Mouse (Mus musculus): ENCODE results near the gene Tmem160. TPM values are rescaled to one million over a fixed set of nuclear protein-coding genes. Genes with fewer than 3 reads are reported as not detected.
A peak's percentile ranks its signal among the peaks of the same experiment; 100 is the strongest.

Tmem160 gene
- polyA plus RNA-seq, 1 experiment = 131 TPM

- Histone ChIP-seq H3K4me2 (ENCODE audit: low read depth) (no peak overlapping the region), H3K36me3 (ENCODE audit: control insufficient read depth, insufficient read depth) (no peaks in the 10 kb centered on the region), H3K4me3 (no peak overlapping the region), H3K27me3 (ENCODE audit: control insufficient read depth, insufficient read depth, insufficient read length) (no peaks in the 10 kb centered on the region), H3ac (ENCODE audit: control insufficient read depth, insufficient read length) (no peak overlapping the region), H3K79me2 (ENCODE audit: control insufficient read depth, insufficient read depth) (peaks cover 34% of the 10 kb centered on the region)
- TF ChIP-seq POLR2A (IDR thresholded peaks at IDR 0.05; ENCODE audit: insufficient read length, low read depth) (no peak), MYOD1 (IDR thresholded peaks at IDR 0.05; ENCODE audit: control insufficient read depth in 1 of 3, insufficient read length in 2 of 3, low read depth in 2 of 3) (peak in 1 of 3 experiments; percentile 65), USF1 (IDR thresholded peaks at IDR 0.05; ENCODE audit: low read depth) (no peak), POLR2AphosphoS2 (IDR thresholded peaks at IDR 0.05; ENCODE audit: insufficient read length, low read depth) (no peak), MYOG (IDR thresholded peaks at IDR 0.05; ENCODE audit: control insufficient read depth in 1 of 3, insufficient read depth in 1 of 3, insufficient read length in 2 of 3, low read depth in 2 of 3) (peak in 1 of 3 experiments; percentile 36)
Observed at GRCm38 (mm10) chr7:16412930-16413329, 39.6 kb upstream of the Tmem160 start.

DNA sequence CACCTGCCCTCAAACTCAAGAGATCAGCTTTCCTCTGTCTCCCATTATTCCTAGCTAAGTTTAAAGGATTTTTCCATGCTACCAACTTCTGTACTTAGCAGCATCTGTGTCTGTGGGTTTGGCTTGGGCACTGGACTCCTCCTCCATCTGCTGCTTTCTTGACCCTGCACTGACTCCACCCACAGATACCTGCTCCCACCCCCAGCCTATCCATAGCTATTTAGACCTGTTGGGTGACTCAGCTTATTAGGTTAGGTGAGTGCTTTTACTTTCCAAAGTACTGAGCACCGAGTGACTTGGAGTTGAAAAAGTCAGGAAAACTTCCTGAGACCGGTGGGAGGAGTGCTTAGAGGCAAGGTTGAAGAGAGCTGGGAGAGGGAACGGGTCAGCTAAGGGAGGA, 37.2 kb upstream of the Tmem160 start:
- Histone ChIP-seq H3K4me3 (no peak overlapping the region), H3K36me3 (ENCODE audit: control insufficient read depth, insufficient read depth) (peaks cover 12% of the 10 kb centered on the region), H3ac (ENCODE audit: control insufficient read depth, insufficient read length) (no peak overlapping the region), H3K79me2 (ENCODE audit: control insufficient read depth, insufficient read depth) (peaks cover 23% of the 10 kb centered on the region), H3K4me2 (ENCODE audit: low read depth) (no peak overlapping the region), H3K27me3 (ENCODE audit: control insufficient read depth, insufficient read depth, insufficient read length) (no peaks in the 10 kb centered on the region)
- TF ChIP-seq USF1 (IDR thresholded peaks at IDR 0.05; ENCODE audit: low read depth) (no peak), REST (IDR thresholded peaks at IDR 0.05; ENCODE audit: insufficient read depth, insufficient read length) (no peak), MAX (IDR thresholded peaks at IDR 0.05; ENCODE audit: low read depth) (no peak), TCF12 (IDR thresholded peaks at IDR 0.05; ENCODE audit: insufficient read depth, poor library complexity, severe bottlenecking) (no peak), TCF3 (IDR thresholded peaks at IDR 0.05; ENCODE audit: insufficient read length, low read depth) (no peak), MYOG (IDR thresholded peaks at IDR 0.05; ENCODE audit: control insufficient read depth in 1 of 3, insufficient read depth in 1 of 3, insufficient read length in 2 of 3, low read depth in 2 of 3) (no peak), SRF (IDR thresholded peaks at IDR 0.05; ENCODE audit: control insufficient read depth, insufficient read length, low read depth) (no peak), POLR2A (IDR thresholded peaks at IDR 0.05; ENCODE audit: insufficient read length, low read depth) (no peak), CEBPB (IDR thresholded peaks at IDR 0.05; ENCODE audit: insufficient read depth, poor library complexity, severe bottlenecking) (no peak), MYOD1 (IDR thresholded peaks at IDR 0.05; ENCODE audit: control insufficient read depth in 1 of 3, insufficient read length in 2 of 3, low read depth in 2 of 3) (no peak)

DNA sequence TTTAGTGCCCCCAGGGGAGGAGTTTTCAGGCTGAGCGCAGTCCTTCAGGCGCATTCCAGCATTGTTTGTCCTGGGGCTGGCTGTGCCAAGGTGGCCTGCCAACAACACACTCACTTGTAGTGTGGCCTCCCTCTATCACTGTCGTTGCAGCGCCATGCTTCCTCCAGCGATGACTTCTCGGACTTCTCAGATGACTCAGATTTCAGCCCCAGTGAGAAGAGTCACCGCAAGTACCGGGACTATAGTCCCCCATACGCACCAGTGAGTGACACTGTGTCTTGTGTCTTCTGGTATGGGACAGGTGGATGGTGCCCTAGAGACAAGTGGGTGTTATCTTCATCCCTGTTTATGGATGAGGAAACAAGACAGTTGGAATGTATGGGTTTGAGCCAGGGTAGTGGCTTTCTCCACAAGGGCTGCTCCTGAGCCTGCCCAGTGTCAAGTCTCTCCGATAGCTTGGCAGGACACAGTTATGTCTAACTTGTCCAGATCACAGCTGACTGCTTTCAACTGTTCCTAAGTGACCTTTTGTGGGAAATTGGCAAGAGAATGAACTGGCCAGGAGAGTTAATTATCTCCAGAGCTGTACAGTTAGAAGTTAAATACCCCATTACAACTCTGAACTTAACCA, 35.3 kb upstream of the Tmem160 start:
- no peak overlapping the region for H3K4me2 ChIP-seq (ENCODE audit: low read depth)
- no peak overlapping the region for H3ac ChIP-seq (ENCODE audit: control insufficient read depth, insufficient read length)
- H3K36me3 ChIP-seq (ENCODE audit: control insufficient read depth, insufficient read depth) = peaks cover 12% of the 10 kb centered on the region
- peaks cover 18% of the 10 kb centered on the region for H3K79me2 ChIP-seq (ENCODE audit: control insufficient read depth, insufficient read depth)
- no peaks in the 10 kb centered on the region for H3K27me3 ChIP-seq (ENCODE audit: control insufficient read depth, insufficient read depth, insufficient read length)
- H3K4me3 ChIP-seq = no peak overlapping the region
- no peak for TF ChIP-seq E2F4 (IDR thresholded peaks at IDR 0.05; ENCODE audit: insufficient read depth)
- no peak for TF ChIP-seq POLR2AphosphoS2 (IDR thresholded peaks at IDR 0.05; ENCODE audit: insufficient read length, low read depth)
- no peak for TF ChIP-seq CEBPB (IDR thresholded peaks at IDR 0.05; ENCODE audit: insufficient read depth, poor library complexity, severe bottlenecking)
- peak in 1 of 3 experiments; percentile 12 for TF ChIP-seq MYOG (IDR thresholded peaks at IDR 0.05; ENCODE audit: control insufficient read depth in 1 of 3, insufficient read depth in 1 of 3, insufficient read length in 2 of 3, low read depth in 2 of 3)
- no peak for TF ChIP-seq TCF12 (IDR thresholded peaks at IDR 0.05; ENCODE audit: insufficient read depth, poor library complexity, severe bottlenecking)
- no peak for TF ChIP-seq POLR2A (IDR thresholded peaks at IDR 0.05; ENCODE audit: insufficient read length, low read depth)
- no peak for TF ChIP-seq MAX (IDR thresholded peaks at IDR 0.05; ENCODE audit: low read depth)
- no peak for TF ChIP-seq TCF3 (IDR thresholded peaks at IDR 0.05; ENCODE audit: insufficient read length, low read depth)
- no peak for TF ChIP-seq SRF (IDR thresholded peaks at IDR 0.05; ENCODE audit: control insufficient read depth, insufficient read length, low read depth)
- TF ChIP-seq USF1 (IDR thresholded peaks at IDR 0.05; ENCODE audit: low read depth) = no peak
- peak in 1 of 3 experiments; percentile 36 for TF ChIP-seq MYOD1 (IDR thresholded peaks at IDR 0.05; ENCODE audit: control insufficient read depth in 1 of 3, insufficient read length in 2 of 3, low read depth in 2 of 3)

DNA sequence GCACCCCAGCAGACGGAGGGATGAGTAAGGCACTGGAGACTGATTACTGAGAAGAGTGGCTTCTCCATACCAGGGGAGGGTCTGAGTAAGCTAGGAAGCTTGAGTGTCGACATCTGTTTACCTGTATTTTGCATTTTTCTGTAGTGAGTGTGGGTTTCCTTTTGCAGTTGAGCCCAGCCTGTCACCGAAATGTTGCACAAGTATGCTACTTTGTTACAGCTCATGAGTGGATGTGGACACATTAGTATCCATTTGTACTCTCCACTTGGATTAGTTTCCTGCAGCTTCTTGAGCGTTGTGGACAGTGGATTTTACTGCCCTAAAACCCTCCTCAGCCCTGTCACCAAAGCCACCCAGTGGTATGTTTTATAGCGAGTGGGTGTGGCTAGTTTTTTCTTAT, 33.9 kb upstream of the Tmem160 start:
- TF ChIP-seq MYOG (IDR thresholded peaks at IDR 0.05; ENCODE audit: control insufficient read depth in 1 of 3, insufficient read depth in 1 of 3, insufficient read length in 2 of 3, low read depth in 2 of 3) (no peak), TCF3 (IDR thresholded peaks at IDR 0.05; ENCODE audit: insufficient read length, low read depth) (no peak), USF1 (IDR thresholded peaks at IDR 0.05; ENCODE audit: low read depth) (no peak), REST (IDR thresholded peaks at IDR 0.05; ENCODE audit: insufficient read depth, insufficient read length) (no peak), POLR2A (IDR thresholded peaks at IDR 0.05; ENCODE audit: insufficient read length, low read depth) (no peak), TCF12 (IDR thresholded peaks at IDR 0.05; ENCODE audit: insufficient read depth, poor library complexity, severe bottlenecking) (no peak), MYOD1 (IDR thresholded peaks at IDR 0.05; ENCODE audit: control insufficient read depth in 1 of 3, insufficient read length in 2 of 3, low read depth in 2 of 3) (no peak), E2F4 (IDR thresholded peaks at IDR 0.05; ENCODE audit: insufficient read depth) (no peak), POLR2AphosphoS2 (IDR thresholded peaks at IDR 0.05; ENCODE audit: insufficient read length, low read depth) (no peak), MAX (IDR thresholded peaks at IDR 0.05; ENCODE audit: low read depth) (no peak), CEBPB (IDR thresholded peaks at IDR 0.05; ENCODE audit: insufficient read depth, poor library complexity, severe bottlenecking) (no peak), SRF (IDR thresholded peaks at IDR 0.05; ENCODE audit: control insufficient read depth, insufficient read length, low read depth) (no peak)
- peaks cover 6% of the 10 kb centered on the region for H3K79me2 ChIP-seq (ENCODE audit: control insufficient read depth, insufficient read depth)
- no peak overlapping the region for H3ac ChIP-seq (ENCODE audit: control insufficient read depth, insufficient read length)
- H3K4me2 ChIP-seq (ENCODE audit: low read depth) = no peak overlapping the region
- peaks cover 24% of the 10 kb centered on the region for H3K36me3 ChIP-seq (ENCODE audit: control insufficient read depth, insufficient read depth)
- H3K27me3 ChIP-seq (ENCODE audit: control insufficient read depth, insufficient read depth, insufficient read length) = no peaks in the 10 kb centered on the region
- no peak overlapping the region for H3K4me3 ChIP-seq
